Mouse (Mus musculus) lung, embryonic 14.5 days (tissue): ENCODE results near the gene Sbk3. TPM values are rescaled to one million over a fixed set of nuclear protein-coding genes. Genes with fewer than 3 reads are reported as not detected.

ENCODE experiments used
- ATAC-seq: fragments of 200-750 bp; cut with Nextera tagmentation; 2 replicates; pipeline ENCODE4 v1.8.0; 2017; ENCODE audit warnings: mild to moderate bottlenecking, moderate TSS enrichment, moderate library complexity; ENCODE audit not compliant: insufficient read depth
- DNase-seq: peaks from one replicate; pipeline ENCODE4 v3.0.0-alpha.2; 2015
- H3K27ac ChIP-seq: fragments of 300-500 bp; sonication (generic); 2 replicates; pipeline ENCODE4 v1.5.1; 2014; ENCODE audit warnings: low read depth, mild to moderate bottlenecking, moderate library complexity
- H3K27me3 ChIP-seq: fragments of 300-500 bp; sonication (generic); 2 replicates; pipeline ENCODE4 v1.6.1; 2014; ENCODE audit warnings: low read length, control low read depth; ENCODE audit not compliant: insufficient read depth
- H3K36me3 ChIP-seq: fragments of 300-500 bp; sonication (generic); 2 replicates; pipeline ENCODE4 v1.6.1; 2014; ENCODE audit warnings: control low read depth; ENCODE audit not compliant: insufficient read depth
- H3K4me1 ChIP-seq: fragments of 300-500 bp; sonication (generic); 2 replicates; pipeline ENCODE4 v1.6.1; 2014; ENCODE audit warnings: antibody characterized with exemption, control low read depth; ENCODE audit not compliant: insufficient read depth
- H3K4me2 ChIP-seq: fragments of 300-500 bp; sonication (generic); 2 replicates; pipeline ENCODE4 v1.6.1; 2014; ENCODE audit warnings: mild to moderate bottlenecking
- H3K4me3 ChIP-seq: fragments of 300-500 bp; sonication (generic); 2 replicates; pipeline ENCODE4 v1.5.1; 2014; ENCODE audit warnings: low read depth, low read length
- H3K9ac ChIP-seq: fragments of 300-500 bp; sonication (generic); 2 replicates; pipeline ENCODE4 v1.6.1; 2014
- H3K9me3 ChIP-seq: fragments of 300-500 bp; sonication (generic); 2 replicates; pipeline ENCODE4 v1.6.1; 2016; ENCODE audit warnings: low read depth, low read length, control low read depth
- CTCF ChIP-seq: IDR thresholded peaks from 2 replicates; pipeline ENCODE4 v1.5.1; 2016; ENCODE audit warnings: antibody characterized with exemption, low read depth
- WGBS: fragments of 180-500 bp; shearing (Covaris S2); extraction: QIAGEN DNeasy Blood & Tissue Kit; methylation state at CpG from one replicate; pipeline ENCODE4 v1.1.7; 2014; 5-methylcytosine and 5-hydroxymethylcytosine counted together
- polyA plus RNA-seq: library from polyadenylated mRNA; unstranded; fragments of >200 nt; fragmentation: Nextera tagmentation; extraction: Ambion mirVana; gene quantifications from 2 replicates; pipeline ENCODE4 v1.2.1, GENCODE M21; 2014

Sbk3 gene
- polyA plus RNA-seq, 1 experiment from 2014 or later = 0.76 TPM

DNA sequence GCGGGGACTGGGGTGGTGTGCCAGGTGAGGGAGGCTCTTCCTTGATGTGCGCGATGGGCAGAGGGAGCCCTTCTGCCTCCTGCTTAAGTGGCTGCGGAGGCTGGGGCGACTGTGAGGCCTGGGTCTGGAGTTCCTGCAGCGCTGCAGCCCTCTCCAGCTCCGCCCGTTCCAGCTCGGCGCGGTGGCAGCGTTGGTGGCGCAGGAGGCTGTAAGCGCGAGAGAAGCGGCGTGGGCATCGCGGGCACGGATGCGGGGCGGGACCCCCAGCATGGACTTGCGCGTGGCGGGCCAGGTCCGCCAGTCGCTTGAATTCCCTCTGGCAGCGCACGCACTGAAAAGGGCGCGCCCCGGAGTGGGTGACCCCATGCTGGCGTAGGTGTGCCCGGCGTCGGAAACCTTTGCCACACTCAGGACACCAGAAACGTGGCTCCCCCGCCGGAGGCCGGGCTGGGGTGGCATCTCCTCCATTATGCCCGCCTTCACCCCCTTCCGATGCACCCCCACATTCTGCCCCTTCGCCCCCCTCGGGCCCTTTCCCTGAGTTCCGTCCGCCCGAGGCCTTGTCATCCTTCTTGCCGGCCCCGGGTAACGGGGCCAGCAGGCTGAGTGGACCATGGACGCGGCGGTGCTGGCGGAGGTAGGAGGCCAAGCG, 22.5 kb upstream of the Sbk3 start:
- WGBS = 46% methylated on average over 55 of the region's 55 CpGs
- Histone ChIP-seq H3K27me3 (0 out of 2 replicates have a peak, but pooled peaks cover 3% of the 10 kb centered on the region), H3K36me3 (peaks cover 24% of the 10 kb centered on the region), H3K9me3 (peaks cover 6% of the 10 kb centered on the region; the same call in 1 of the 2 replicates), H3K27ac (no peak overlapping the region), H3K4me3 (0 out of 2 replicates have a peak overlapping the region, but pooled peaks have one; percentile 4), H3K4me2 (peak overlapping the region; percentile 8; the same call in 1 of the 2 replicates), H3K9ac (no peak overlapping the region), H3K4me1 (peaks cover 9% of the 10 kb centered on the region; the same call in 1 of the 2 replicates)
- no peak for DNase-seq
- no peak for TF ChIP-seq CTCF
- ATAC-seq = no peak

DNA sequence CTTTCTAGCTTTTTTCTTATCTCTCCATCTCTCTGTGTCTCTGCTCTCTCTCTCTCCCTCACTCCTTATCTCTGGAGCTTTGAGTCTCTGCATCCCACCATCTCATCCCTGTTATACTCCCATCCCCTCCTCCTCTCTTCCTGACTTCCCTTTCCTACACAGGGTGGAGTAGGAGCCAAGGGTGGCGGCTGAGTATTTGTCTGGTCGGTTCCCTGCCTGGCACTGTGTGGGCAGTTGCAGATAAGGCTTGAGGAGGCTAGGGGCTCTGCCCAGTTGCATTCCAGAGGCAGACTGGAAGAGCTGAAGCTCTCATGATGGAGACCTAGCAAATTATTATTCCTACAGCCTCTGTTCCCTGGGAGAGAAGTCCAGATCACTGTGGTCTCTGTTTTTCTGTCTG, 17.3 kb upstream of the Sbk3 start:
- peaks cover 16% of the 10 kb centered on the region for H3K36me3 ChIP-seq
- H3K4me3 ChIP-seq = no peak overlapping the region
- ATAC-seq = no peak
- no peak overlapping the region for H3K9ac ChIP-seq
- H3K4me1 ChIP-seq = no peaks in the 10 kb centered on the region
- H3K4me2 ChIP-seq = no peak overlapping the region
- H3K27me3 ChIP-seq = no peaks in the 10 kb centered on the region
- no peak for DNase-seq
- H3K27ac ChIP-seq = no peak overlapping the region
- WGBS = 39% methylated on average over 2 of the region's 2 CpGs
- no peak for TF ChIP-seq CTCF
- no peaks in the 10 kb centered on the region; the same call in 1 of the 2 replicates for H3K9me3 ChIP-seq

DNA sequence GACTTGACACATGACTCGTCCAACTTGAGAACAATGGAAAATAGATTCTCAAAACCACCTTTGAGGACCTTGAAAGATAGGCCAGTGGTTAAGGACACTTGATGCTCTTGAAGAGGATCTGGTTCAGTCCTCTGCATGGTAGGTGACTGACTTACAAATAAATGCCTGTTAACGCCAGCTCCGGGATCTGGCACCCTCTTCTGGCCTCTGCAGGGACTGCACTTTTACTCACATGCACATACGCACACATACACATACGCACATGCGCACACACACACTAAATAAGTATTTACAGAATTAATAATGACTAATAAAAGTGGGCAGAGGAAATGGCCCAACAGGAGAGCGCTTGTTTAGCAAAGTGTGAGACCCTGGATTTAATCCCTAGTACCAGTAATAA, 5.9 kb upstream of the Sbk3 start:
- no peak overlapping the region for H3K4me2 ChIP-seq
- no peaks in the 10 kb centered on the region for H3K4me1 ChIP-seq
- peak; percentile 30 for TF ChIP-seq CTCF
- H3K4me3 ChIP-seq = no peak overlapping the region
- no peaks in the 10 kb centered on the region for H3K27me3 ChIP-seq
- 84% methylated on average over 7 of the region's 7 CpGs for WGBS
- H3K9me3 ChIP-seq = no peaks in the 10 kb centered on the region
- no peaks in the 10 kb centered on the region for H3K36me3 ChIP-seq
- DNase-seq (no peak), ATAC-seq (no peak)
- H3K9ac ChIP-seq = no peak overlapping the region
- no peak overlapping the region for H3K27ac ChIP-seq

DNA sequence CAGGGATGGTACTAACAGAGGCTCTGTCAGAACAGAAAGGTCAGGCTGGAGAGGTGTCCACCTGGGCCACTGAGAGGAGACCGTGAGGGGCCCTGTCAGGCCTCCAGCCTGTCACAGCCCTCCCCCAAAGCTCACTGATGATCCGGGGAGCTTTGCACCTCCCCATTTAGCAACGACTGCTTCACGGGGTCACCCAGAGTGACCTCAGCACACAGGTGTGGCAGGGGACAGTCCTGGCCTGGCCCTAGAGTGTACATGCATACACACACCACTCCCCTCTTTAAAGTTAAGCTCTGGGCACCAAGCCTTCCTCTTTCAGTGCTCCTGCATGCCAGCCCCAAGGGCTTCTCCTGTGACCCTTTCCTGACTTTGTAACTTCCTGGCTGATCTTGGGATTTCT, 4.5 kb upstream of the Sbk3 start:
- no peaks in the 10 kb centered on the region for H3K4me1 ChIP-seq
- H3K9me3 ChIP-seq = no peaks in the 10 kb centered on the region
- H3K27ac ChIP-seq = no peak overlapping the region
- H3K4me2 ChIP-seq = no peak overlapping the region
- TF ChIP-seq CTCF = no peak
- H3K4me3 ChIP-seq = no peak overlapping the region
- H3K36me3 ChIP-seq = no peaks in the 10 kb centered on the region
- H3K27me3 ChIP-seq = no peaks in the 10 kb centered on the region
- H3K9ac ChIP-seq = no peak overlapping the region
- no peak for DNase-seq
- 49% methylated on average over 4 of the region's 4 CpGs for WGBS
- ATAC-seq = no peak

DNA sequence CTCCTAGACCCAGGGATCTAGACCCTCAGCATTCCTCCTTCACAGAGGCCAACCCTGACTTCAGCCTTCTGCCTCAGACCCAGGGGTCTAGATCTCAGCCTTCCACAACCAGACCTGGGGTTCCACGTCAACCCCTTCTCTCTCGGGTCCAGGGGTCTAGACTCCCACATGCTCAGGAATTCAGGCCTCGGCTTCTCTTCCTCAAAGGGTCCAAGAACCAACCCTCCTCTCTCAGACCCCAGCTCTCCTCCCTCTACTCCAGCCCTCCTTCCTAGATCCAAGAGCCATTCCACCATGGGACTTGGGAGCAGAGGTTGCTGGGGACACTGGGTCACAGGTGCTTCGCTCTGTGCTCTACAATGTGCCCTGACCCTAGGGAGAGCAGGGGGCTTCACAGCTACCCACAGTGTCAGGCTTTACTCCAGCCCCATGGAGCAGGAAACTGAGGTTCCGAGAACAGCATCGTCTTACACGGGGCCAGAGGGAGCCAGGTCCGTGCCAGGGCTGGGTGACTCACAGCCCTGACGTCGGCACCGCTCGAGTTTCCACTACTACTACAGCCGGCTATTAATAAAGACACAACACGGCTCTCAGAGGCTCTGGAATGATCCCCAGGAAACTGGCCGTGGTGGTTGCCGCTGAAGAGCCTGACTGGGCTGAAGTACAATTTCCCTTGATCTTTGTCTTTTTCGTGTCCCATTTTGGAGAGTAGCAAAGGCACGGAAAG, 1.5 kb upstream of the Sbk3 start:
- 64% methylated on average over 18 of the region's 18 CpGs for WGBS
- 0 out of 2 replicates have a peak, but pooled peaks have one; percentile 1 for ATAC-seq
- no peaks in the 10 kb centered on the region for H3K4me1 ChIP-seq
- H3K27me3 ChIP-seq = no peaks in the 10 kb centered on the region
- H3K4me3 ChIP-seq = no peak overlapping the region
- H3K9me3 ChIP-seq = no peaks in the 10 kb centered on the region
- no peak overlapping the region for H3K4me2 ChIP-seq
- no peak for TF ChIP-seq CTCF
- H3K9ac ChIP-seq = no peak overlapping the region
- H3K27ac ChIP-seq = peak overlapping the region; percentile 15
- H3K36me3 ChIP-seq = no peaks in the 10 kb centered on the region
- DNase-seq = peak; percentile 15

DNA sequence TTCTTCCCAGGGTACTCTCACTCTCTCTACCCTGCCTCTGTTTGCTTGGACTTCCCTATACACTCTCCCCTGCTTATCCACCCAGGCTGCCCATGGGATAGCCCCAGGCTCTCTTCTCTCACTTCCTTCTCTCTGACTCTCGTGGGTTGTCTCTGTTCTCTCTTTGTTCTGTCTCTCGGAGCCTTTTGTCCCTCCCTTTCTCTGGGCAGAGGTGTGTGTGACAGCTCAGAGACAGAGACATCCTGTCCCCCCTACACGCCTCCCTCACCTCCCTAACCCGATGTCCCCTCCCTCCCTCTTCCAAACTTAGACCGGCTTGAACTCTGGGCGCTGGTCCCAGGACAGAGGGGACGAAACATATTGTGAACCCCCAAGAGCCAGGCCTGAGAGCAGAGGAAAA, 742 bp upstream of the Sbk3 start:
- Histone ChIP-seq H3K9ac (no peak overlapping the region), H3K36me3 (no peaks in the 10 kb centered on the region), H3K4me3 (no peak overlapping the region), H3K27me3 (no peaks in the 10 kb centered on the region), H3K9me3 (no peaks in the 10 kb centered on the region), H3K4me1 (no peaks in the 10 kb centered on the region), H3K27ac (peak overlapping the region; percentile 15; the same call in 1 of the 2 replicates), H3K4me2 (no peak overlapping the region)
- TF ChIP-seq CTCF = no peak
- ATAC-seq = peak; percentile 84
- peak; percentile 65 for DNase-seq
- WGBS = 11% methylated on average over 7 of the region's 7 CpGs

DNA sequence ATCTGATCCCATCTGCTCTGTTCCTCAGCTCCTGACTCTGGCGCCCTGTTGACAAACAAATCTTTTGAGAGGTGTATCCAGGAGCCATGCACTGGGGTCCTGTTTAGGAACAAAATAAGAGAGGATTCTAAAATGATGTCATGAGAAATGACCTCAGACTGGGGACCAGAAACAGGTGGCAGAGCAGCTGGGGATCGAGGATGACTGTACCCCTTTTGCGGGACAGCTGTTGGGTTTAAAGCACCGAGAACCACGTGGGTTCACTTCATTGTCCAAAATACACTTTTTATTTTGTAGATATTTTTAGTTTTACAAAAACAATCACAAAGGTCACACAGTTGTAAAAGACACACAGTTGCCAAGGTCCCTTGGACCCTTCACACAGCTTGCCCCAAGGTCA, 6.0 kb downstream of the Sbk3 start:
- Histone ChIP-seq H3K4me2 (no peak overlapping the region), H3K27ac (no peak overlapping the region), H3K4me3 (no peak overlapping the region), H3K27me3 (no peaks in the 10 kb centered on the region), H3K9me3 (no peaks in the 10 kb centered on the region), H3K9ac (no peak overlapping the region), H3K4me1 (no peaks in the 10 kb centered on the region), H3K36me3 (no peaks in the 10 kb centered on the region)
- ATAC-seq = no peak
- 73% methylated on average over 5 of the region's 5 CpGs for WGBS
- no peak for DNase-seq
- TF ChIP-seq CTCF = no peak
